Mouse (Mus musculus): ENCODE results near the gene Leprot.

The Leprot gene

DNA sequence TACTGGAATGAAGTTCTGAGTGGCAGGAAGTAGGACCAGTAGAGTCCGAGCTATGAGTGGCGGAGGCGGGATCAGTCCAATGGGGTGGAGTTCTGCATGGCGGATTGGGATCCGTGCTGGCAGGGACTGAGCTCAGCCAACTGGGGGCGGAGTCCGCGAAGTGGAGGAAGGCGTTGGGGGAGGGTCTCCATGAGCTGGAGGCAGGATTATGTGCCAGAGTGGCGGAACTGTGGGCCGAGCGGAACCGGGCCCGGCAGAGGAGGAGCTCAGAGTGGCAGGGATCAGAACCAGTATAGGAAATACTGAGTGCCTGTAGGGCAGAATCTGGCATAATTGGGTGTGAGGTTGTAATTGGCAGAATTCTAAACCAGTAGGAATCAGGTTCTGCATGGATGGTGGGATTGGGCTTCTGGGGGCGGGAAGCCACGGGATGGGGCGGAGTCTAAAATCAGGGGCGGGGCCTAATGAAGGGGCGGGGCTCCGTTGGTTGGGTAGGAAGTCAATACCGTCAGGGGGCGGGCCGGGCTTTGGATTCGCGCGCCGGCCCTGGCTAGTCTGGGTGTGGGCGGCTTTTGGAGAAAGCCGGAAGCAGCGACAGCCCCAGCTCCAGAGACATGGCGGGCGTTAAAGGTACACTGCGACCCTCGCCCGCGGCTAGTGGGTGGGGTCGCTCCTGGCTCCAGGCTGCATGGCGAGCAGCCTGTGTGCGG lies at the start of gene Leprot:
TSS of gene Leprot (plus strand) at position 523 of the 710 bp plus-strand sequence.
- no peak for TF ChIP-seq CTCF (conservative IDR thresholded peaks at IDR 0.05; ENCODE audit: low read length)
- TF ChIP-seq POU5F1 (IDR thresholded peaks at IDR 0.05; ENCODE audit: borderline replicate concordance, low read length), result no peak
- no peak for TF ChIP-seq NANOG (IDR thresholded peaks at IDR 0.05; ENCODE audit: borderline replicate concordance, low read length)
- Histone ChIP-seq H3K9me3 (ENCODE audit: low read length) (no peaks in the 10 kb centered on the region), H3K4me1 (replicated peaks; ENCODE audit: low read depth, low read length) (peaks cover 33% of the 10 kb centered on the region), H3K36me3 (ENCODE audit: insufficient read depth, low read length) (no peaks in the 10 kb centered on the region), H3K4me3 (replicated peaks; ENCODE audit: low read length) (peak within 1 kb of the TSS; percentile 95), H3K27me3 (ENCODE audit: insufficient read depth, low read length) (no peaks in the 10 kb centered on the region)

DNA sequence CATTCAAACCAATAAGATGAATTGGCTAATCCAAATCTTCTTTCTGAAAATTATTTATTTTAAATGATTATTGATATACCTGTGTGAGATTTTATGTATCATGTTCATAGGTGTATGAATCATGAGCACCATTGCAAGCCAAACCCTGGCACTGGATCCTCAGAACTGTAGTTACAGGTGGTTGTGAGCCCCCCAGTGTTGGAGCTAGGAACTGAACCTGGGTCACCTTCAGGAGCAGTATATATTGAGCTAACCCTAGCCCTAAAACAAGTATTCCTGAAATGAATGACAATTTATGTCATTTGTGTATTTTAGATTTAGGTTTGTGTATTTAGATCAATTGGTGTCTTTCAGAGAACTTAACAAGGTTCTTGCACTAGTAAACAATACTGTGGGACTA lies 45.8 kb upstream of the Leprot start:
- no peaks in the 10 kb centered on the region for H3K9me3 ChIP-seq (ENCODE audit: low read length)
- no peaks in the 10 kb centered on the region for H3K4me1 ChIP-seq (replicated peaks; ENCODE audit: low read depth, low read length)
- TF ChIP-seq CTCF (conservative IDR thresholded peaks at IDR 0.05; ENCODE audit: low read length) (peak; percentile 76), NANOG (IDR thresholded peaks at IDR 0.05; ENCODE audit: borderline replicate concordance, low read length) (no peak)
- no peaks in the 10 kb centered on the region for H3K27me3 ChIP-seq (ENCODE audit: insufficient read depth, low read length)
- H3K36me3 ChIP-seq (ENCODE audit: insufficient read depth, low read length), result peaks cover 21% of the 10 kb centered on the region
- H3K4me3 ChIP-seq (replicated peaks; ENCODE audit: low read length), result no peak overlapping the region

DNA sequence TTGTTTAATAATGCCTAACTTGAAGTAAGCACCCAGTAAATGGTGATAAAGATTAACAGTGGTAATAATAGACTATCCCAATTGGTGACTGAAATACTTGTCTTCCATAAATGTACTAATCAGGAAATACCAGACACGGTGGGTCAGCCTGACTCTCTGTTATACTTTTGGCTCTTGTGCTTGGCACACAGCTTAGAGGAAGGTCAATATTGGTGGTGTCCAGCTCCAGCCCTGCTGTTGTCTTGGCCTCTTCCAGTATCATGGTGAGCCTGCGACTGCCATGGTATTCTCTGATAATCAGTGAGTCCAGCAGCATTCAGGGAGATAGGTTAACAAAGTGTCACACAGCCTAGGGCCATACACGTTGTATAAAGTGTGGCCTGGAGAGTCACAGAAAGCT lies 43.9 kb upstream of the Leprot start:
- no peaks in the 10 kb centered on the region for H3K27me3 ChIP-seq (ENCODE audit: insufficient read depth, low read length)
- TF ChIP-seq CTCF (conservative IDR thresholded peaks at IDR 0.05; ENCODE audit: low read length) (no peak), NANOG (IDR thresholded peaks at IDR 0.05; ENCODE audit: borderline replicate concordance, low read length) (no peak), POU5F1 (IDR thresholded peaks at IDR 0.05; ENCODE audit: borderline replicate concordance, low read length) (no peak)
- H3K36me3 ChIP-seq (ENCODE audit: insufficient read depth, low read length), result peaks cover 32% of the 10 kb centered on the region
- H3K4me1 ChIP-seq (replicated peaks; ENCODE audit: low read depth, low read length), result no peaks in the 10 kb centered on the region
- H3K4me3 ChIP-seq (replicated peaks; ENCODE audit: low read length), result no peak overlapping the region
- H3K9me3 ChIP-seq (ENCODE audit: low read length), result no peaks in the 10 kb centered on the region

DNA sequence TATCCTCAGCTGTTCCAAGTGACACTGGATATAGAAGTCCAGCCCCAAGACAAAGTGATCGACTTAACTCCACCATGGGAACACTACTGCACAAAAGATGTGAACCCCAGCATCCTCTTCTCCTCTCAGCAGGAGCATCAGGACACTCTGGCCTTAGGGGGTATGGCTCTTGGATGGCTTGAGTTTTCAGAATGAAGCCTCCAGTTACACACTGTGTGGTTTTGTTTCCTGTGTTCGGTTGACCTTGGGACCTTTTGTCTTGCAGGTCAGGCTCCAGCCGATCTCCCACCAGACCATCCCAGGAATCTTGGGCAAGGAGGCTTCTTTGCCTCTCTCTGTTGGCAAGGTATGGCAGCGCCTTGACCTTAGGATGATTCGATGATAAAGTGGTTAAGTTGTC lies 31.0 kb upstream of the Leprot start:
- peaks cover 18% of the 10 kb centered on the region for H3K4me1 ChIP-seq (replicated peaks; ENCODE audit: low read depth, low read length)
- H3K4me3 ChIP-seq (replicated peaks; ENCODE audit: low read length), result no peak overlapping the region
- no peaks in the 10 kb centered on the region for H3K27me3 ChIP-seq (ENCODE audit: insufficient read depth, low read length)
- no peaks in the 10 kb centered on the region for H3K9me3 ChIP-seq (ENCODE audit: low read length)
- peaks cover 90% of the 10 kb centered on the region for H3K36me3 ChIP-seq (ENCODE audit: insufficient read depth, low read length)
- TF ChIP-seq CTCF (conservative IDR thresholded peaks at IDR 0.05; ENCODE audit: low read length) (no peak), POU5F1 (IDR thresholded peaks at IDR 0.05; ENCODE audit: borderline replicate concordance, low read length) (no peak), NANOG (IDR thresholded peaks at IDR 0.05; ENCODE audit: borderline replicate concordance, low read length) (peak; percentile 69; the same call in 1 of the 2 replicates)

DNA sequence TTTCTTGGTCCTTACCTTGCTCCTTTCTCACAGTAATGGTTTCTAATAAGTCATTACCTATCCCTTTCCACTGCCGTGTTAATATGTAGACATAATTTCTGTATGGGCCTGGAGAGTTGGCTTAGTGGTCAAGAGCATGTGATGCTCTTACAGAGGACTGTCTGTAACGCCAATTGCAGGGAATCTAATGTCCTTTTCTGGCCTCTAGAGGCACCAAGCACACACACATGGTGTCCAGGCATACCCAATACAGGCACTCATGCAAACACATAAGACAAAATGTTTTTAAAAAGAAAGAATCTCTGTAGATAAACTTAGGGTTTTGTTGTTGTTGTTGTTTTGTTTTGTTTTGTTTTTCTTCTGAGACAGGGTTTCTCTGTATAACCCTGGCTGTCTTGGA lies 29.8 kb upstream of the Leprot start:
- TF ChIP-seq POU5F1 (IDR thresholded peaks at IDR 0.05; ENCODE audit: borderline replicate concordance, low read length) (no peak), NANOG (IDR thresholded peaks at IDR 0.05; ENCODE audit: borderline replicate concordance, low read length) (no peak), CTCF (conservative IDR thresholded peaks at IDR 0.05; ENCODE audit: low read length) (no peak)

DNA sequence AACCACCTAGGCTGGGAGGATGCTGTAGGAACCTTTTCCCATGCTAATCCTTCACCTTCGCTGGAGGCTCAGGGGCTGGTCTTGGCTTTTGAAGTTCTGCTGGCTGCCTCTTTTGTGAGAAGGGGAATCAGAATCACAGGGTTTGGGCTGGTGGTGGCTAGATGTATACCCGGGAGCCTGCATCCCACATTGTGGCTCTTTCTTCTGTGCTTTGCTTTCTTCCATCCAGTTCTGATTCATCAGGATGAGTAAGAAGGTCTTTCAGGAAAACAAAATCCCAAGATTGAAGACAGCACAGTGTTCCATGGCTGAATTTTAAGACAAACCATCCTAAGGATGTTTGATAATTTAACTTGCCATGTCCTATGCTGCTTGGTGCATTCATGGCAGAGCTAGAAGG lies 27.3 kb upstream of the Leprot start:
- TF ChIP-seq POU5F1 (IDR thresholded peaks at IDR 0.05; ENCODE audit: borderline replicate concordance, low read length) (no peak), NANOG (IDR thresholded peaks at IDR 0.05; ENCODE audit: borderline replicate concordance, low read length) (no peak), CTCF (conservative IDR thresholded peaks at IDR 0.05; ENCODE audit: low read length) (no peak)

More for the DNA sequence above, 29.8 kb upstream of the Leprot start:
- Histone ChIP-seq H3K4me3 (replicated peaks; ENCODE audit: low read length) (no peak overlapping the region), H3K36me3 (ENCODE audit: insufficient read depth, low read length) (peaks cover 96% of the 10 kb centered on the region), H3K9me3 (ENCODE audit: low read length) (no peaks in the 10 kb centered on the region), H3K27me3 (ENCODE audit: insufficient read depth, low read length) (no peaks in the 10 kb centered on the region), H3K4me1 (replicated peaks; ENCODE audit: low read depth, low read length) (peaks cover 18% of the 10 kb centered on the region)

DNA sequence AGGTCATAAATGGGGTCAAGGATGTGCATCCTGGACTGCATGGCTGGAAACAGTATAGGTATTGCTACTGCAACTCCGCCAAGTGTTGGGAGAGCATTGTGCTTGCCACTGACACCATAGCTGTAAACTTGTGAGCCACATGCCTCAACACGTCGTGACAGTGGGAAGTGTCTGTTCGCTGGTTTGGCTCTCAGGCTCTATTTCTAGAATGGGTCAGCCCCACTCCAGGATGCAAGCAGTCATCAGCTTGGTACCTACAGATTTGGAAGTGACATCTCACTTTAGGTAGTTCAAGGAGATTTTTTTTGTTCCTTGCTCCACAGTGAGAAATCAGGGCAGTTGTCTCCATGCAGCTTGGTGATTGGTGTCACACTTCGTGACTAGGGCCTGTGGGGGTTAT lies 26.3 kb upstream of the Leprot start:
- peaks cover 13% of the 10 kb centered on the region for H3K4me1 ChIP-seq (replicated peaks; ENCODE audit: low read depth, low read length)

More for the DNA sequence above, 27.3 kb upstream of the Leprot start:
- Histone ChIP-seq H3K36me3 (ENCODE audit: insufficient read depth, low read length) (peaks cover 92% of the 10 kb centered on the region), H3K4me1 (replicated peaks; ENCODE audit: low read depth, low read length) (peaks cover 18% of the 10 kb centered on the region), H3K4me3 (replicated peaks; ENCODE audit: low read length) (no peak overlapping the region), H3K27me3 (ENCODE audit: insufficient read depth, low read length) (no peaks in the 10 kb centered on the region), H3K9me3 (ENCODE audit: low read length) (no peaks in the 10 kb centered on the region)

DNA sequence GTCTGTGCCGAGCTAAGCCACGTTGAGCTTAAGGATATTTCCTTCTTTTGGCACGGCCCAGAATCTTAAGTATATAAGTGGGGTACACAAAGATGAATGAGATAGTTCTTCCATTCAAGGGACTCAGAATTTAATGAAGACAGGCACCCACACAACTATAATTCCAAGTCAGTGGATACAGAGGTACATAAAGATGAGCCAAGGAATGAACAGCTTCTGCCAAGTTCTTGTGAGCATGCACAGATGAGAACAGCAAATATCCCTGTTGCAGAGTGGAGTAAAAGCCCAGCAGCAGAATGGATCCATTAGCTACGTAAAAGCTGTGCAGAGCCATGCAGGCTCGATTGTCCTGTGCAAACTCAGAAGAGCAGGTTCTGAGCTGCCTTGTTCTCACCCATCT lies 22.2 kb upstream of the Leprot start:
- no peak overlapping the region for H3K4me3 ChIP-seq (replicated peaks; ENCODE audit: low read length)
- no peaks in the 10 kb centered on the region for H3K27me3 ChIP-seq (ENCODE audit: insufficient read depth, low read length)
- peaks cover 74% of the 10 kb centered on the region for H3K36me3 ChIP-seq (ENCODE audit: insufficient read depth, low read length)
- no peaks in the 10 kb centered on the region for H3K9me3 ChIP-seq (ENCODE audit: low read length)
- no peaks in the 10 kb centered on the region for H3K4me1 ChIP-seq (replicated peaks; ENCODE audit: low read depth, low read length)
- TF ChIP-seq POU5F1 (IDR thresholded peaks at IDR 0.05; ENCODE audit: borderline replicate concordance, low read length) (no peak), CTCF (conservative IDR thresholded peaks at IDR 0.05; ENCODE audit: low read length) (no peak), NANOG (IDR thresholded peaks at IDR 0.05; ENCODE audit: borderline replicate concordance, low read length) (no peak)

More for the DNA sequence above, 26.3 kb upstream of the Leprot start:
- peaks cover 87% of the 10 kb centered on the region for H3K36me3 ChIP-seq (ENCODE audit: insufficient read depth, low read length)
- TF ChIP-seq NANOG (IDR thresholded peaks at IDR 0.05; ENCODE audit: borderline replicate concordance, low read length) (no peak), CTCF (conservative IDR thresholded peaks at IDR 0.05; ENCODE audit: low read length) (no peak), POU5F1 (IDR thresholded peaks at IDR 0.05; ENCODE audit: borderline replicate concordance, low read length) (no peak)
- H3K4me3 ChIP-seq (replicated peaks; ENCODE audit: low read length), result no peak overlapping the region
- H3K9me3 ChIP-seq (ENCODE audit: low read length), result no peaks in the 10 kb centered on the region
- no peaks in the 10 kb centered on the region for H3K27me3 ChIP-seq (ENCODE audit: insufficient read depth, low read length)

DNA sequence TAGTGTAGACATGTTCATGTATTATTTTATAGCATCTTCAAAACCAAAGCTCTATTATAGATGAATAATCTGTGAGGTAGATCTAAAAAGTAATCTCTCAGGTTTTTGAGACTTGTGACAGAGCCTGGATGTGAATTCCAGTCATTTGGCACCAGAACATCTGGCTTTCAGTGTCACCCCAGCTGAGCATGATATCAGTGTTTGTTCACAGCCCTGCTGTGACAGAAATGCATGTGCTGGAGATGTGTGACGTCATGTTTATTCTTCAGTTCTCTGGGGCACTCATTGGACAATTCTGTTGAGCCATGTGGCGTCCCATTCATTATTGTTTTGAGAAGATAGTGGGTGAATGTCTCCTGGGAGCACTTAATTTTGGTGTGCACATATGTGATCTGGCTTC lies 11.9 kb upstream of the Leprot start:
- Histone ChIP-seq H3K4me3 (replicated peaks; ENCODE audit: low read length) (no peak overlapping the region), H3K36me3 (ENCODE audit: insufficient read depth, low read length) (peaks cover 52% of the 10 kb centered on the region), H3K9me3 (ENCODE audit: low read length) (no peaks in the 10 kb centered on the region), H3K4me1 (replicated peaks; ENCODE audit: low read depth, low read length) (no peaks in the 10 kb centered on the region), H3K27me3 (ENCODE audit: insufficient read depth, low read length) (no peaks in the 10 kb centered on the region)
- TF ChIP-seq POU5F1 (IDR thresholded peaks at IDR 0.05; ENCODE audit: borderline replicate concordance, low read length) (no peak), NANOG (IDR thresholded peaks at IDR 0.05; ENCODE audit: borderline replicate concordance, low read length) (no peak), CTCF (conservative IDR thresholded peaks at IDR 0.05; ENCODE audit: low read length) (no peak)
